Mouse (Mus musculus): ENCODE measurements around the gene Ap5s1. TPM values are rescaled to one million over a fixed set of nuclear protein-coding genes. Genes with fewer than 3 reads are reported as not detected.

Gene Ap5s1
- total and polyA plus RNA-seq, 2 experiments: 12.4 to 53.8 TPM

- Histone ChIP-seq H3K9ac (ENCODE audit: low read depth, low read length) (no peak overlapping the region), H3K36me3 (ENCODE audit: control insufficient read depth, insufficient read depth, low read length) (no peaks in the 10 kb centered on the region), H3K4me1 (ENCODE audit: control insufficient read depth, insufficient read depth, low read length) (peaks cover 9% of the 10 kb centered on the region), H3K27me3 (ENCODE audit: control insufficient read depth, insufficient read depth, low read length) (no peaks in the 10 kb centered on the region), H3K27ac (replicated peaks; ENCODE audit: insufficient read depth, low read depth, low read length) (no peak overlapping the region), H3K79me2 (ENCODE audit: control insufficient read depth, insufficient read depth, low read length) (no peaks in the 10 kb centered on the region), H3K4me3 (ENCODE audit: insufficient read depth, low read depth, low read length) (no peak overlapping the region)
- 77% methylated on average over 3 of the region's 3 CpGs for WGBS
- no peak for TF ChIP-seq POLR2A (IDR thresholded peaks at IDR 0.05; ENCODE audit: extremely low read depth, insufficient read depth, low read length)
- TF ChIP-seq CTCF (IDR thresholded peaks at IDR 0.05; ENCODE audit: low read depth, low read length): no peak
- DNase-seq (ENCODE audit: extremely low read depth, low read depth, low spot score): no peak
Measured at GRCm38 (mm10) chr2:131227243-131227642, 20.4 kb downstream of the Ap5s1 start.

GRCm38 (mm10) chr2:131232558-131232957, 25.7 kb downstream of the Ap5s1 start:
- Histone ChIP-seq H3K79me2 (ENCODE audit: control insufficient read depth, insufficient read depth, low read length) (peaks cover 18% of the 10 kb centered on the region), H3K4me3 (ENCODE audit: insufficient read depth, low read depth, low read length) (no peak overlapping the region), H3K27me3 (ENCODE audit: control insufficient read depth, insufficient read depth, low read length) (no peaks in the 10 kb centered on the region), H3K36me3 (ENCODE audit: control insufficient read depth, insufficient read depth, low read length) (peaks cover 11% of the 10 kb centered on the region), H3K4me1 (ENCODE audit: control insufficient read depth, insufficient read depth, low read length) (peaks cover 11% of the 10 kb centered on the region), H3K9ac (ENCODE audit: low read depth, low read length) (no peak overlapping the region), H3K27ac (replicated peaks; ENCODE audit: insufficient read depth, low read depth, low read length) (no peak overlapping the region)
- TF ChIP-seq POLR2A (IDR thresholded peaks at IDR 0.05; ENCODE audit: extremely low read depth, insufficient read depth, low read length) (no peak), CTCF (IDR thresholded peaks at IDR 0.05; ENCODE audit: low read depth, low read length) (no peak)
- 95% methylated on average over 2 of the region's 2 CpGs for WGBS
- DNase-seq (ENCODE audit: extremely low read depth, low read depth, low spot score): no peak

GRCm38 (mm10) chr2:131233307-131234126, 26.6 kb downstream of the Ap5s1 start, which contains the start of gene Mavs:
Gene Mavs, plus strand, starts transcription at chr2:131234063.
- no peak for TF ChIP-seq CTCF (IDR thresholded peaks at IDR 0.05; ENCODE audit: low read depth, low read length)
- peak; percentile 80 for TF ChIP-seq POLR2A (IDR thresholded peaks at IDR 0.05; ENCODE audit: extremely low read depth, insufficient read depth, low read length)
- Histone ChIP-seq H3K79me2 (ENCODE audit: control insufficient read depth, insufficient read depth, low read length) (peaks cover 18% of the 10 kb centered on the region), H3K27ac (replicated peaks; ENCODE audit: insufficient read depth, low read depth, low read length) (peak within 1 kb of the TSS; percentile 96), H3K9ac (ENCODE audit: low read depth, low read length) (peak within 1 kb of the TSS; percentile 92), H3K36me3 (ENCODE audit: control insufficient read depth, insufficient read depth, low read length) (peaks cover 15% of the 10 kb centered on the region), H3K4me3 (ENCODE audit: insufficient read depth, low read depth, low read length) (peak within 1 kb of the TSS; percentile 86), H3K27me3 (ENCODE audit: control insufficient read depth, insufficient read depth, low read length) (no peaks in the 10 kb centered on the region), H3K4me1 (ENCODE audit: control insufficient read depth, insufficient read depth, low read length) (peaks cover 11% of the 10 kb centered on the region)
- 16% methylated on average over 29 of the region's 29 CpGs for WGBS
- DNase-seq (ENCODE audit: extremely low read depth, low read depth, low spot score): peak; percentile 93

GRCm38 (mm10) chr2:131234127-131234650, 27.3 kb downstream of the Ap5s1 start:
- no peak for DNase-seq (ENCODE audit: extremely low read depth, low read depth, low spot score)
- Histone ChIP-seq H3K4me3 (ENCODE audit: insufficient read depth, low read depth, low read length) (peak overlapping the region; percentile 86), H3K36me3 (ENCODE audit: control insufficient read depth, insufficient read depth, low read length) (peaks cover 20% of the 10 kb centered on the region), H3K27ac (replicated peaks; ENCODE audit: insufficient read depth, low read depth, low read length) (peak overlapping the region; percentile 96), H3K27me3 (ENCODE audit: control insufficient read depth, insufficient read depth, low read length) (no peaks in the 10 kb centered on the region), H3K9ac (ENCODE audit: low read depth, low read length) (peak overlapping the region; percentile 92), H3K4me1 (ENCODE audit: control insufficient read depth, insufficient read depth, low read length) (peaks cover 14% of the 10 kb centered on the region), H3K79me2 (ENCODE audit: control insufficient read depth, insufficient read depth, low read length) (peaks cover 20% of the 10 kb centered on the region)
- TF ChIP-seq CTCF (IDR thresholded peaks at IDR 0.05; ENCODE audit: low read depth, low read length) (no peak), POLR2A (IDR thresholded peaks at IDR 0.05; ENCODE audit: extremely low read depth, insufficient read depth, low read length) (no peak)
- WGBS: 2% methylated on average over 28 of the region's 28 CpGs

- peak; percentile 85 for DNase-seq (ENCODE audit: extremely low read depth, low read depth, low spot score)
Measured at GRCm38 (mm10) chr2:131234970-131235635, 28.2 kb downstream of the Ap5s1 start.

More at GRCm38 (mm10) chr2:131234970-131235635, 28.2 kb downstream of the Ap5s1 start:
- 17% methylated on average over 7 of the region's 7 CpGs for WGBS
- peaks cover 25% of the 10 kb centered on the region for H3K36me3 ChIP-seq (ENCODE audit: control insufficient read depth, insufficient read depth, low read length)
- TF ChIP-seq CTCF (IDR thresholded peaks at IDR 0.05; ENCODE audit: low read depth, low read length): no peak
- TF ChIP-seq POLR2A (IDR thresholded peaks at IDR 0.05; ENCODE audit: extremely low read depth, insufficient read depth, low read length): no peak
- peak overlapping the region; percentile 92 for H3K9ac ChIP-seq (ENCODE audit: low read depth, low read length)
- H3K27ac ChIP-seq (replicated peaks; ENCODE audit: insufficient read depth, low read depth, low read length): peak overlapping the region; percentile 96
- H3K4me3 ChIP-seq (ENCODE audit: insufficient read depth, low read depth, low read length): peak overlapping the region; percentile 86
- peaks cover 14% of the 10 kb centered on the region for H3K4me1 ChIP-seq (ENCODE audit: control insufficient read depth, insufficient read depth, low read length)
- H3K27me3 ChIP-seq (ENCODE audit: control insufficient read depth, insufficient read depth, low read length): no peaks in the 10 kb centered on the region
- H3K79me2 ChIP-seq (ENCODE audit: control insufficient read depth, insufficient read depth, low read length): peaks cover 20% of the 10 kb centered on the region

Measured in liver, adult 2 months (tissue).